Mouse (Mus musculus): ENCODE measurements around the gene Rps18. TPM values are rescaled to one million over a fixed set of nuclear protein-coding genes. Genes with fewer than 3 reads are reported as not detected.
A peak's percentile ranks its signal among the peaks of the same experiment; 100 is the strongest.
"Not testable (repeated sequence)": the region's sequence is repeated elsewhere in the genome, so short reads cannot be mapped to it uniquely, and the experiment has no call there.

Rps18 gene
- total RNA-seq (2014; fragmentation: Nextera tagmentation) (6,055 and 6,432 TPM in 2 replicates), total RNA-seq (2017) (1,728 and 1,730 TPM in 2 replicates)

DNA sequence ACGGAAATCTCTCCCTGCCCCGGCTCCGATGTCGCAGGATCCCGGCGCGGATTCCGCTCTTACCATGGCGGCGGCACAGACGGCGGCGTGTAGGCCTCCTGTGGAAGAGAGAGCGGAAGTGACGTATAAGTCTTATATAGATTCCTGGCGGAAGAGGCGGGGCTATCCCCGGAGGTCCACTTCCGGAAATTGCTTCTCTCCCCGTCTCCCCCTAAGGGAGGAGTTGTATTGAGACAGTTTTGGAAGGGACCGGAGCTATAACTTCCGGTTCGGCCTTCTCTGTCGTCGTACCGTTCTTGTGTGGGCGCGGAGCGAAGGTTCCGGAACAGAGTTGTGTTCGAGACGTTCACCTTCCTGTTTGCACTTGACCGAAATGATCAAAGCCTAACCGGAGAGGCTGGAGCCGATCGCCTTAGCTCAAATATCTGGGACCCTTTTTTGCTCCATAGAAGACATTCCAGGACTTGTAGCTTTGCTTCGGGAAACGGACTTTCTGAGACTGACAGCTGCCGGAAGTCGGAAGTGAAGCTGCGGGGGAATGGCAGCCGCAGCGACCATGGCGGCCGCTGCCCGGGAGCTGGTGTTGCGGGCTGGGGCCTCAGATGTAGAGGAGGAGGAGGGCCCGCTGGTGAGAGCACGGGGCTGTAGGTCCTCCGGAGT lies at the start of gene Rps18, which contains the start of gene Vps52:
Gene Rps18, minus strand, starts transcription at position 447 of the 660 bp plus-strand sequence.
Gene Vps52, plus strand, starts transcription at position 258 of the 660 bp plus-strand sequence.
- peak; percentile 70 for ATAC-seq (replicated peaks; ENCODE audit: low FRiP score, low TSS enrichment, poor library complexity, severe bottlenecking)

DNA sequence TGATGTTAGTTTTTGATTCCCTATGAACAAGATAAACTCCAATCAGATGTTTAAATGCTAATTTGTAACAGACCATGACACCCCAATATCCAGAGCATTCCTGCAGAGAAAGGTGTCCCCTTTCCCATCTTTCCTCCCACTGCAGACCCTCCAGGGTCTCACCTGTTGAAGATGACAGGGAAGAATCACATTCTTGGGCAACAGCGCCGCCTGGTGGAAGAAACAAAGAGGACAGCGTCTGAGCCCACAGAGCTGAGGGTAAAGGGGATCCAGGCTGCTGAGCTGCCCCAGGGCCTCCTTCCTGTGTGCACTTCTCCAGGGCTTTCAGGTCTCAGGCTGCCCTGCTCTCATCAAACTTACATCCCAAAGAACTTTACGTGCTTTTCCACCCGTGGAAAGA lies 47.6 kb upstream of the Rps18 start:
- ATAC-seq (replicated peaks; ENCODE audit: low FRiP score, low TSS enrichment, poor library complexity, severe bottlenecking): no peak

DNA sequence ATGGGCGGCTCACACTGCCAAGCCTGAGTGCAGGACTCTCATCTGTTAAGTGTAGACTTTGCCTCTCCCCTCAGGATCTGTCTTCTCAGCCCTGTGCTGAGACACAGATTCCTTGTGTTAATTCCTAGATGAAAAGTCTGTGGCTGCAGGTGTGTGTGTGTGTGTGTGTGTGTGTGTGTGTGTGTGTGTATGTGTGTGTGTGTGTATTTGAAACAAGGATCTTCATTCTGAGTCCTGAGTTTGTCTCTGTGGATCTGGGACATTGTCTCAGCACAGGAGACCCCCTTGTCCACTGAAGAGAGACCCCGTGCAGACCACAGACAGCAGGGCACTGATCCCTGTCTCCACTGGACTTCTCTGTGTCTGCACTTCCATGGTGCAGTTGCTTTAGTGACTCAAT lies 45.0 kb upstream of the Rps18 start:
- not testable (repeated sequence) for ATAC-seq (replicated peaks; ENCODE audit: low FRiP score, low TSS enrichment, poor library complexity, severe bottlenecking)

- peak; percentile 96 for ATAC-seq (replicated peaks; ENCODE audit: low FRiP score, low TSS enrichment, poor library complexity, severe bottlenecking)
Observed at GRCm38 (mm10) chr17:34000150-34000537, 44.3 kb upstream of the Rps18 start, which contains the start of gene H2-K1. Gene H2-K1, minus strand, starts transcription at chr17:34000347.

- ATAC-seq (replicated peaks; ENCODE audit: low FRiP score, low TSS enrichment, poor library complexity, severe bottlenecking): no peak
Observed at GRCm38 (mm10) chr17:33999341-34000149, 43.7 kb upstream of the Rps18 start.

DNA sequence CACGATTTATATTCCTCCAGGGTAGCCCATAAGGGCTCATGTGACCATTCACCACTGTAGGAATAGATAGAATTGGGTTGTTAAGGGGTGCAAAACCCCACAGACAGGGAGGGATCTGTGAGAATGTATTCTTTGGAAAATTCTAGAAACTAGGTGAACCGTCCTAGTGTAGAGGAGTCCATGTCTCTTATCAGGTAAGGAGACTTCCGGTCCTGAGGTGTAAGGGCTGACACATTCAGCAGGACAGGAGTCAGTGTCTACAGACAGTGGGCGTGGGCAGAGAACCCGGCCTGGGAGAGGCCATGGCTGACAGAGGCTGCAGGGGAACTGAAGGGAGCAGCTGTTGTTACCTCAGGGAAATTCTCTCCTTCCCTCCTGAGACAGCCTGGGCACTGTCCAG lies 42.9 kb upstream of the Rps18 start:
- ATAC-seq (replicated peaks; ENCODE audit: low FRiP score, low TSS enrichment, poor library complexity, severe bottlenecking): not testable (repeated sequence)

GRCm38 (mm10) chr17:33997025-33997424 lies 41.2 kb upstream of the Rps18 start:
- ATAC-seq (replicated peaks; ENCODE audit: low FRiP score, low TSS enrichment, poor library complexity, severe bottlenecking): not testable (repeated sequence)

DNA sequence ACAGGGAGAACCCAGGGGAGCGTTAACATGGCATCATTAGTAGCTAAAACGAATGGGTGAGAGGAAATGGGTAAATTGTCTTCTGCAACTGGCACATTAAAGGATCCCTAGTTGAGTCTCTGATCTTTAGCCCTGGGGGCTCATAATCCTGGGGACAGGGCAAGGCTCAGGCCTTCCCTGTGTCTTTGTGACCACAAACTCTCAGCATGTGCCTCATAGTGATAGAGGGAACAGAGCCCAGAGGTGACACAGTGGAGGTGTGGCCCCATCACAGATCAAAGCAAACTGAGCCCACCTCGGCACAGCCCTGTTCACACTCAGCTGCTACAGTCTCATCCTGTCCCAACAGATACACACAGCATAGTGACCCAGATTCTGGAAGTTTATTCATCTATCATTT lies 39.9 kb upstream of the Rps18 start:
- no peak for ATAC-seq (replicated peaks; ENCODE audit: low FRiP score, low TSS enrichment, poor library complexity, severe bottlenecking)

DNA sequence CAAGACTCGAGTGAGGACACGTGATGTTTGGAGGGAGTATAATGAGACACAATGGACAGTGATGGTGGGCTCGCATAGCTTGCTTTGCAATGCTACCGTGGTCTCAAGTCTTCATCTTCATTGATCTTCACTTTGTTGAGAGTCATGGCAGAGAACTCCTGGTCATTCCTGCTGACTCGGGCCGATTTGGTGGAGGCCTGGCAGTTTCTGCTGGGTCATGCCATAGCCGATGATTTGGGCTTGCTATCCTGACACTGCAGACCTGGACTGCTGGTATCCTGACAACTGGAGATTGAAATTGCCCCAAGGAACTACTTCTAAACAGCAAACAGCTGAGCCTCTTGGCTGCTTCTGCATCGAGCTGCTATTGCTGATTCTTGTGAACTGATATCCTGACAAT lies 39.2 kb upstream of the Rps18 start:
- ATAC-seq (replicated peaks; ENCODE audit: low FRiP score, low TSS enrichment, poor library complexity, severe bottlenecking): no peak

DNA sequence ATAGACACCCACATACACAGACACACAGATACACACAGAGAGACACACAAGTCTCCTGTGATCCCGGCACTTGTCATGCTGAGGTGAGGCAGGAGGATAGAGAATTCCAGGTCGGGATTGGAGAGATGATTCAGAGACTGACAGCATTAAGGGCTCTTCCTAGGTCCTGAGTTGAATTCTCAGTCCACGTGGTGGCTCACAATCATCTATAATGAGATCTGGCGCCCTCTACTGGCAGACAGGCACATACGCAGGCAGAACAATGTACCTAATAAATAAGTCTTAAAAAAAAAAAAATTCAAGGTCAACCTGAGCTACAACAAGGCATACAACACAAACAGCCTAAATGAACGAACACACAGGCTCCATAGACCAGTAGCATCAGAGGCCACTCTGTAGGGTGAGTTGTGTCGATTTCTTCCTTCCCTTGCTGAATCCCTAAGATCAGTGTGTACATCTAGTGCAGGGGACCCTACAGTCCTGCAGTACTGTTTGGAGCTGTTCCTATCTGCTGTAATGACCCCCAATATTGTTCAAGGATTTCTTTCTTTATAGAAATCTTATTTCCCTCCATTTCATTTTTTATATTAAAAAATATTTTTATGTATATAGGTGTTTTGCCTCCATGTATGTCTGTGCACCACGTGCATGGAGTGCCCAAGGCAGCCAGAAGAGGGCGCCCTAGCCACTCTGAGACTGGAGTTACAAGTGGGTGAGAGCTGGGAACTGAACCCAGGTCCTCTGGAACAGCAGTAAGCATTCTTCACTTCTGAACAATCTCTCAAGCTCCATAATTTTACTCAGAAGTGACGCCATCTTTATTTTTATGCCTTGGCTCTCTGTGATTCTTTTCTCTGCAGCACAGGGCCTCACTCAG lies 36.2 kb upstream of the Rps18 start:
- peak; percentile 73 for ATAC-seq (replicated peaks; ENCODE audit: low FRiP score, low TSS enrichment, poor library complexity, severe bottlenecking)

- not testable (repeated sequence) for ATAC-seq (replicated peaks; ENCODE audit: low FRiP score, low TSS enrichment, poor library complexity, severe bottlenecking)
Observed at GRCm38 (mm10) chr17:33982136-33982535, 26.3 kb upstream of the Rps18 start.

DNA sequence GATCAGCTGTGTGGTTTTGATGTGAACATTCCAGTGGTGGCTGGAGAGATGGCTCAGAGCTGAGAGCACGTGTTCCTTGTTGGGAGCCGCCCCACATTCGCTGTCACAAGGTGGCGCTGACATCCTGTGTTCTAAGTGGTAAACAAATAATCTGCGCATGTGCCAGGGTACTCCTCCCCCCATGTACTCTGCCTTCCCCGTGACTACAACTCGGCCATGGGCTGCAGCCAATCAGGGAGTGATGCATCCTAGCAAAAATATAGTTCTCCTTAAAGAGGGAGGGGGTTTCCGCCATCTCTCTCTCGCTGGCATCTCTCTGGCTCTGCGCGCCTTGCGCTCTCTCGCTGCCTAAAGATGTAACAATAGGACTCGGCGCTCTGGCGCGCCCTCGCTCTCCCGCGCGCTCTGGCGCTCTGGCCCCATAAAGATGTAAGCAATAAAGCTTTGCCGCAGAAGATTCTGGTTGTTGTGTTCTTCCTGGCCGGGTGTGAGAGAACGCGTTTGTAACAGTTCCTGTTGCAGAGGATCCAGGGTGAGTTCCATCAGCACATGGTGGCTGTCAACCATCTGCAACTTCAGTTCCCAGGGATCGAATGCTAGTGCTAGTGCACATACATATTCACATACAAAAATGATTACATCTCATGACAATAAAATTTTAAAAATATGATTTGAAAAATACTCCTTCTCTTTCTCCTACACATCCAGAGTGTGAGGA lies 25.6 kb upstream of the Rps18 start:
- peak; percentile 81 for ATAC-seq (replicated peaks; ENCODE audit: low FRiP score, low TSS enrichment, poor library complexity, severe bottlenecking)

DNA sequence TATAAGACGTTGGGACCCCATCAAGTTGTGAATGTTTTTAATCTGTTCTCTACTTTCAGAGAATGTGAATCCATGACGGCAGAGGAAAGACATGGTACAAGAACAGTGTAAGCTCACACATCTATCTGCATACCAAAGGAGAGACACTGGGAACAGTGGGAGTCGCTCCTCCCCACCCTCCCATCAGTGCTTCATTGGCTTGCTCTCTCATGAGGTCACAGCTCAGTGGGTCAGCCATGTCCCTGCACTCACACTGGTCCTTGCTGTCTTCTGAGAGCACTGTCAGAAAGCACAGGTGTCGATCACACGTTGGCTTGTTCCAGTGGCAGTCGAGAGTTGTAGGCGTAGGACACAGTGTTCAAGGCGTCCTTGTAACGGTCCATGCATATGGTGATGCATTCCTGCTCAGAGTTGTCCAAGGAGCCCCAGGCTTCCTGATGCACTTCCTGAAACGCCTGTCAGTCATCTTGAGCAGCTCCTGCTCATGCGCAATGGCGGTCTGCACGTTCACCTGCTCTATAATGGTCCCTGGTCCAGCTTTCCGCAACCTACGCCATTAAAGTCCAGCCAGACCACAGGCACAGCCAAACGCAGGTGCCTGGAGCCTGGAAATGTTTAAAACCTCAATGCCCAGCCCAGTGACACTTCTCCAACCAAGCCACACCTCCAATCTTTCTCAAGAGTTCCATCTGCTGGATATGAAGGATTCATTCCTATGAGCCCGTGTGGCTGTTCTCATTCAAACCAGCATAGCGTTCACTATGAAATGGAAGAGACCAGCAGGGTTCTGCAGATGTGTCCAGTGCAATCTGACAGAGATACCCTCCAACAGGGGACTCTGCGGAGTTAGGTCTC lies 24.6 kb upstream of the Rps18 start:
- ATAC-seq (replicated peaks; ENCODE audit: low FRiP score, low TSS enrichment, poor library complexity, severe bottlenecking): no peak

DNA sequence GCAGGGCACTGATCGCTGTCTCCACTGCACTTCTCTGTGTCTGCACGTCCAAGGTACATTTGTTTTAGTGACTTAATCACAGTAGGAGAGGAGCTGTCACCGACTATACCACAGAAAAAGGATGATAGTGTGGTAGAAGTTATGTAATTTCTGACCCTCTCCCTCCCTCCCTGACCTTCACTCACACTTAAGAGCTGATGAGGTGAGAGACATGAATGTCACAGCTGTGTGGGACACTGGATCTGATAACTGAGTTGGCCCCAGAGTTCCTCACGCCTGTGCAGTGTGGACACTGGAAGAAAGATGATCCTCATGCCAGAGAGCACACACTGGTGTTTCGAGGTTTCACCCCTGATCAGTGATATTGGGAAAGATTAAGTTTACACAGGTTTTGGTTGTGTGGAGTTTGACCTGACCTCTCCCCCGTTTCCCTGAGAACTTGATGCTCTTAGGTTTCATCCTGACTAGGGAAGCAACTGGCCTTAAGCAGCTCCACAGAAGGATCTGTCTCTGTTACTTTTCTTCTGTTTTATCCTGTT lies 23.8 kb upstream of the Rps18 start:
- ATAC-seq (replicated peaks; ENCODE audit: low FRiP score, low TSS enrichment, poor library complexity, severe bottlenecking): no peak

GRCm38 (mm10) chr17:33978631-33979031 lies 22.8 kb upstream of the Rps18 start:
- ATAC-seq (replicated peaks; ENCODE audit: low FRiP score, low TSS enrichment, poor library complexity, severe bottlenecking): peak; percentile 82

DNA sequence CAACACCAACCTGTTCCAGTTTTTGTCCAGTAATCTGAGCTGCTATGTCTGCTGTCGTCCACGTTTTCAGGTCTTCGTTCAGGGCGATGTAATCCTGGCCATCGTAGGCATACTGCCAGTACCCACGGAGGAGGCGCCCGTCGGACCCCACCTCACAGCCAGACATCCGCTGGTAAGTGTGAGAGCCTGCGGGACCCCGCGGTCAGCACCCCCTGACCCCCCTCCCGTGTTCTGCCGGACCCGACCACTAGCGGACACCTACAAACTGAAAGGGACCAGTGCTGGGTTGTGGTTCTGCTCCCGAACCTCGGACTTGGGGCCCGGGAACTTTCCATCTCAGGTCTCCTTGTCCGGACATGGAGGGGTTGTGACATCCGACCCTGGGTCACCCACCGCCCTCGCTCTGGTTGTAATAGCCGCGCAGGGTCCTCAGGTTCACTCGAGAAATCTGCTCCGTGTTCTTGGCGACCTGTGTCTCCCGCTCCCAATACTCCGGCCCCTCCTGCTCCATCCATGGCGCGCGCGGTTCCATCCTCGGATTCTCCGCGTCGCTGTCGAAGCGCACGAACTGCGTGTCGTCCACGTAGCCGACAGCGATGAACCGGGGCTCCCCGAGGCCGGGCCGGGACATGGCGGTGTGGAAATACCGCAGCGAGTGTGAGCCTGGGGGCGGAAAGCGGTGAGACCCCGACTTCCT lies 22.2 kb upstream of the Rps18 start:
- no peak for ATAC-seq (replicated peaks; ENCODE audit: low FRiP score, low TSS enrichment, poor library complexity, severe bottlenecking)

DNA sequence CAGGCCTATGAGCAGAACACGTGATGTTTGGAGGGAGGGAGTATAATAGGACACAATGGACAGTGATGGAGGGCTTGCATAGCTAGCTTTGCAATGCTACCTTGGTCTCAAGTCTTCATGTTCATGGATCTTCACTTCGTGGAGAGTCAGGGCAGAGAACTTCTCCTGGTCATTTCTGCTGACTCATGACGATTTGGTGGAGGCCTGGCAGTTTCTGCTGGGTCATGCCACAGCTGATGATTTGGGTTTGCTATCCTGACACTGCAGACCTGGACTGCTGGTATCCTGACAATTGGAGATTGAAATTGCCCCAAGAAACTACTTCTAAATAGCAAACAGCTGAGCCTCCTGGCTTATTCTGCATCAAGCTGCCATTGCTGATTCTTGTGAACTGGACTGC lies 17.8 kb upstream of the Rps18 start:
- no peak for ATAC-seq (replicated peaks; ENCODE audit: low FRiP score, low TSS enrichment, poor library complexity, severe bottlenecking)
